Mouse (Mus musculus): ENCODE data around the gene Prkg1. TPM values are rescaled to one million over a fixed set of nuclear protein-coding genes. Genes with fewer than 3 reads are reported as not detected.
"Not testable (repeated sequence)": the region's sequence is repeated elsewhere in the genome, so short reads cannot be mapped to it uniquely, and the experiment has no call there.

The Prkg1 gene
- polyA plus RNA-seq, 1 experiment from 2014 or later, result 3.2 TPM

DNA sequence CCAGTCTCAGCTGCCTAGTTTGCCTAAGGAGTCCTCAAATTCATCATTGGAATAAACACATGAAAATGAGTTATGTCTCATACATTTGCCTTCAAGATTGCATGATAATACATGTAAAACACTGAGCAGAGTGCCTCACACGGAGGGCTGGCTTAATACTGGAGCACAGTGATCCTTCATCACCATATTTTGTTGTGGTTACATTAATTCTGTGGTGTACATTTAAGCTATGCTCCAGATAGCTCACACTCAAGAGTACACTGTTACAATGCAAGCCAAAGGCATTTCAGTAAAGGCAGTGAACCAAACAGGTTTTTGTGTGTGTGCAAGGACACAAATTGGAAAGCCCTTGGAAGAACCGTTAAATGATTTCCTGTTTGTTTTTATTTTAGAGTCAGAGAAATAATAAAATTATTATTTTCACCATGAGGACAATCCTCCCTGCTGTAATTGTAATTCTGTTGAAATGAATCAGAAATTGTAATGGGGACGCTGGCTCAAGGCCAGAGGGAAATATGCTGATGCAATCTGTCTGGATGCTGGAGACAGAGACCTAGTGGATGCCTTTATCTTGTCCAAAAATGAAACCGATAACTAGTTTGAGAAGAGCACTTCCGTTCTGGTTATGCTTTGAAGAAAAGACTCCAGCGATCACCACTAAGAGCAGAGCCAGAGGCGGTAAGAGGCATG lies 484.9 kb downstream of the Prkg1 start:
- Histone ChIP-seq H3K9me3 (ENCODE audit: control insufficient read depth, low read length) (no peaks in the 10 kb centered on the region), H3K36me3 (ENCODE audit: control insufficient read depth, insufficient read depth) (no peaks in the 10 kb centered on the region), H3K4me1 (replicated peaks; ENCODE audit: control insufficient read depth, insufficient read depth, low read length) (peaks cover 12% of the 10 kb centered on the region), H3K4me3 (replicated peaks; ENCODE audit: low read length) (no peak overlapping the region), H3K9ac (replicated peaks; ENCODE audit: low read depth, low read length) (no peak overlapping the region), H3K27ac (ENCODE audit: low read length) (no peak overlapping the region), H3K27me3 (replicated peaks; ENCODE audit: control insufficient read depth, insufficient read depth, low read length) (no peaks in the 10 kb centered on the region), H3K4me2 (ENCODE audit: low read length) (no peak overlapping the region)
- WGBS, result 57% methylated on average over 7 of the region's 7 CpGs
- ATAC-seq, result peak; percentile 66

DNA sequence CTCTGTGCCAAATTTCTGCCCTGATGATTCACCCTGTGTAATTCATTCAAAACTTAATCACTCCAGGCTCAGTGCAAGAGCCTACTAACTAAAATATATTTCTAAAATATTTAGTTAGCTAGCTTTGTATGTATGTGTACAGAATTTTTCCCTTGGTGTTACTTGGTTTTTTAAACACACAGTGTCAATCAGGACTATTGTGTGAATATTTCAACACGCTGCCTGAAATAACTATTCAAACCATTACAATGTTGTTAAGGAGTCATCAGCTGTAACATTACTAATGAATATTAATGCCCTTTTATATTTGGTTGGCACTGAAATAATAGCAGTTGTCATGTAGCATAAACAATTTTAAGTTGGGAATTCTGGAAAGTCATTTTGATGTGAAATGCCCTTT lies 502.4 kb downstream of the Prkg1 start:
- Histone ChIP-seq H3K36me3 (ENCODE audit: control insufficient read depth, insufficient read depth) (no peaks in the 10 kb centered on the region), H3K9me3 (ENCODE audit: control insufficient read depth, low read length) (no peaks in the 10 kb centered on the region), H3K27ac (ENCODE audit: low read length) (no peak overlapping the region), H3K9ac (replicated peaks; ENCODE audit: low read depth, low read length) (no peak overlapping the region), H3K4me1 (replicated peaks; ENCODE audit: control insufficient read depth, insufficient read depth, low read length) (no peaks in the 10 kb centered on the region; the same call in 1 of the 2 replicates), H3K4me3 (replicated peaks; ENCODE audit: low read length) (no peak overlapping the region), H3K4me2 (ENCODE audit: low read length) (no peak overlapping the region), H3K27me3 (replicated peaks; ENCODE audit: control insufficient read depth, insufficient read depth, low read length) (no peaks in the 10 kb centered on the region; the same call in 1 of the 2 replicates)
- ATAC-seq, result peak; percentile 67
- 20% methylated on average over 1 of the region's 1 CpGs for WGBS

- Histone ChIP-seq H3K27me3 (replicated peaks; ENCODE audit: control insufficient read depth, insufficient read depth, low read length) (no peaks in the 10 kb centered on the region; the same call in 1 of the 2 replicates), H3K9ac (replicated peaks; ENCODE audit: low read depth, low read length) (no peak overlapping the region), H3K27ac (ENCODE audit: low read length) (no peak overlapping the region), H3K4me1 (replicated peaks; ENCODE audit: control insufficient read depth, insufficient read depth, low read length) (no peaks in the 10 kb centered on the region; the same call in 1 of the 2 replicates), H3K4me2 (ENCODE audit: low read length) (no peak overlapping the region), H3K4me3 (replicated peaks; ENCODE audit: low read length) (no peak overlapping the region), H3K9me3 (ENCODE audit: control insufficient read depth, low read length) (no peaks in the 10 kb centered on the region), H3K36me3 (ENCODE audit: control insufficient read depth, insufficient read depth) (no peaks in the 10 kb centered on the region)
- ATAC-seq, result no peak
Measured at GRCm38 (mm10) chr19:31260494-31260893, 504.3 kb downstream of the Prkg1 start.

DNA sequence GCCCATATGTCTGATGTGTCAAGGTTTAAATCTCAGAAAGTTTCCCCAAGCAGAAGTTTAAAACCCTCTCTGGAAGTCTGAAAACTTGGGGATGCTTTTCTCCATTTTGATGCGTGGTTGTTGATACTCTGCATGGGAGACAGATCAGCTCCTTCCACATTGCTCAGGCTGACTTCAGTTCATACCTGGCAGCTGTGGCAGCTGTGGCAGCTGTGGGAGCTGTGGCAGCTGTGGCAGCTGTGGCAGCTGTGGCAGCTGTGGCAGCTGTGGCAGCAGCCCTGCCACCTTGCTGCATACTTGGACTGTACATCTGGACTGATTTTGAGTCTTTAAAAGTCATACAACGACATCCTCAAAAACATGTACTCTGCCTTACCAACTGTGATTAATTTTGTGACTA lies 509.1 kb downstream of the Prkg1 start:
- Histone ChIP-seq H3K9me3 (ENCODE audit: control insufficient read depth, low read length) (no peaks in the 10 kb centered on the region), H3K4me1 (replicated peaks; ENCODE audit: control insufficient read depth, insufficient read depth, low read length) (no peaks in the 10 kb centered on the region), H3K36me3 (ENCODE audit: control insufficient read depth, insufficient read depth) (no peaks in the 10 kb centered on the region), H3K9ac (replicated peaks; ENCODE audit: low read depth, low read length) (no peak overlapping the region), H3K4me3 (replicated peaks; ENCODE audit: low read length) (no peak overlapping the region), H3K27ac (ENCODE audit: low read length) (no peak overlapping the region), H3K27me3 (replicated peaks; ENCODE audit: control insufficient read depth, insufficient read depth, low read length) (no peaks in the 10 kb centered on the region), H3K4me2 (ENCODE audit: low read length) (no peak overlapping the region)
- no peak for ATAC-seq
- WGBS, result 82% methylated on average over 2 of the region's 2 CpGs

- Histone ChIP-seq H3K9me3 (ENCODE audit: control insufficient read depth, low read length) (no peaks in the 10 kb centered on the region), H3K4me1 (replicated peaks; ENCODE audit: control insufficient read depth, insufficient read depth, low read length) (no peaks in the 10 kb centered on the region), H3K9ac (replicated peaks; ENCODE audit: low read depth, low read length) (no peak overlapping the region), H3K4me3 (replicated peaks; ENCODE audit: low read length) (no peak overlapping the region), H3K36me3 (ENCODE audit: control insufficient read depth, insufficient read depth) (no peaks in the 10 kb centered on the region), H3K27ac (ENCODE audit: low read length) (no peak overlapping the region), H3K27me3 (replicated peaks; ENCODE audit: control insufficient read depth, insufficient read depth, low read length) (no peaks in the 10 kb centered on the region), H3K4me2 (ENCODE audit: low read length) (no peak overlapping the region)
- no peak for ATAC-seq
Measured at GRCm38 (mm10) chr19:31232410-31232809, 532.4 kb downstream of the Prkg1 start.

- no peak overlapping the region for H3K4me3 ChIP-seq (replicated peaks; ENCODE audit: low read length)
- ATAC-seq, result no peak
- no peak overlapping the region for H3K9ac ChIP-seq (replicated peaks; ENCODE audit: low read depth, low read length)
- 47% methylated on average over 3 of the region's 3 CpGs for WGBS
- no peak overlapping the region for H3K4me2 ChIP-seq (ENCODE audit: low read length)
- H3K27ac ChIP-seq (ENCODE audit: low read length), result no peak overlapping the region
- no peaks in the 10 kb centered on the region for H3K27me3 ChIP-seq (replicated peaks; ENCODE audit: control insufficient read depth, insufficient read depth, low read length)
- no peaks in the 10 kb centered on the region for H3K4me1 ChIP-seq (replicated peaks; ENCODE audit: control insufficient read depth, insufficient read depth, low read length)
- H3K36me3 ChIP-seq (ENCODE audit: control insufficient read depth, insufficient read depth), result no peaks in the 10 kb centered on the region
- H3K9me3 ChIP-seq (ENCODE audit: control insufficient read depth, low read length), result no peaks in the 10 kb centered on the region
Measured at GRCm38 (mm10) chr19:31228385-31228784, 536.4 kb downstream of the Prkg1 start.

DNA sequence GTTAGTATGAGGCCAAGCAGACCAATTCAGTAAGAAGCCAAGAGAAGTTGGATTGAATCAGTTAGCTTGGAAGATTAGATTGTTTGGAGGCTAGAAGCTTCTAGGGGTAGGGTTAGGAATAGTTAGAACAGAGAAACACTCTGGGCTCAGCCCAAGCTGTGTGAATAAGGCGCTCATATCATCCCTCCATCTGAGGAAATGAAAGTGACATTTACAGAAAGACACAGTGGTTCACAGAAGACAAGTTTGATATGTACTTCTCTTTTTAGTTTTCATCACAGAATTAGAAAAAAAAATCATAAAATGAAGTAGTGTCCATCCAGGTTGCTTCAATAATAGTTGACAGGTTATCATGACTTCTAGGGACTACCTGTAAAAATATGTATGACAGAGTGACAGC lies 541.4 kb downstream of the Prkg1 start:
- Histone ChIP-seq H3K4me1 (replicated peaks; ENCODE audit: control insufficient read depth, insufficient read depth, low read length) (no peaks in the 10 kb centered on the region), H3K9me3 (ENCODE audit: control insufficient read depth, low read length) (no peaks in the 10 kb centered on the region), H3K27ac (ENCODE audit: low read length) (no peak overlapping the region), H3K4me3 (replicated peaks; ENCODE audit: low read length) (no peak overlapping the region), H3K36me3 (ENCODE audit: control insufficient read depth, insufficient read depth) (no peaks in the 10 kb centered on the region), H3K9ac (replicated peaks; ENCODE audit: low read depth, low read length) (no peak overlapping the region), H3K27me3 (replicated peaks; ENCODE audit: control insufficient read depth, insufficient read depth, low read length) (no peaks in the 10 kb centered on the region), H3K4me2 (ENCODE audit: low read length) (no peak overlapping the region)
- 94% methylated on average over 1 of the region's 1 CpGs for WGBS
- no peak for ATAC-seq

- H3K9ac ChIP-seq (replicated peaks; ENCODE audit: low read depth, low read length); H3K9me3 ChIP-seq (ENCODE audit: control insufficient read depth, low read length); H3K4me3 ChIP-seq (replicated peaks; ENCODE audit: low read length); H3K4me1 ChIP-seq (replicated peaks; ENCODE audit: control insufficient read depth, insufficient read depth, low read length); H3K36me3 ChIP-seq (ENCODE audit: control insufficient read depth, insufficient read depth); H3K27me3 ChIP-seq (replicated peaks; ENCODE audit: control insufficient read depth, insufficient read depth, low read length); H3K4me2 ChIP-seq (ENCODE audit: low read length); H3K27ac ChIP-seq (ENCODE audit: low read length); ATAC-seq: not testable (repeated sequence)
- 89% methylated on average over 4 of the region's 4 CpGs for WGBS
Measured at GRCm38 (mm10) chr19:31219261-31219660, 545.6 kb downstream of the Prkg1 start.

- Histone ChIP-seq H3K4me3 (replicated peaks; ENCODE audit: low read length) (no peak overlapping the region), H3K36me3 (ENCODE audit: control insufficient read depth, insufficient read depth) (no peaks in the 10 kb centered on the region), H3K4me2 (ENCODE audit: low read length) (no peak overlapping the region), H3K9ac (replicated peaks; ENCODE audit: low read depth, low read length) (no peak overlapping the region), H3K9me3 (ENCODE audit: control insufficient read depth, low read length) (no peaks in the 10 kb centered on the region), H3K27ac (ENCODE audit: low read length) (no peak overlapping the region), H3K4me1 (replicated peaks; ENCODE audit: control insufficient read depth, insufficient read depth, low read length) (no peaks in the 10 kb centered on the region), H3K27me3 (replicated peaks; ENCODE audit: control insufficient read depth, insufficient read depth, low read length) (no peaks in the 10 kb centered on the region)
- WGBS, result 73% methylated on average over 3 of the region's 3 CpGs
- ATAC-seq, result no peak
Measured at GRCm38 (mm10) chr19:31210850-31211249, 554.0 kb downstream of the Prkg1 start.

DNA sequence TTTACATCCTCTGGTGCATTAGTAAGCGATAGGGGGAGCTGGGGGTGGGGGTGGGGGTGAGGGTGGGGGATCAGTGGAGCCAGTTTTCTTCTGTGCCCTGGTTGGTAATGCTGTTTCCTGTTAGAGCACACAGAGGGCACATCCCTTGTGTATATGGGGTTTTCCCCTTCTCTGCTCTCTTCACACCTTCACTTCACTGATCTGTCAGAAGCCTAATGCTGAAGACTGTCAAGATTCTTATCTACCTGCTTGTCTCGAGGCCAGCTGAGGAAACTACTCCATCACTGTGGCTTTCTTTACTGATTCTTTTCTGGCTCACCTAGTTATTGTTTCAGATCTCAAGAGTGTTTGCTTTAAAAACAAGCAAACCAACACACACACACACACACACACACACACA lies 554.4 kb downstream of the Prkg1 start:
- H3K4me2 ChIP-seq (ENCODE audit: low read length), result no peak overlapping the region
- no peaks in the 10 kb centered on the region for H3K9me3 ChIP-seq (ENCODE audit: control insufficient read depth, low read length)
- no peak overlapping the region for H3K27ac ChIP-seq (ENCODE audit: low read length)
- no peaks in the 10 kb centered on the region for H3K36me3 ChIP-seq (ENCODE audit: control insufficient read depth, insufficient read depth)
- H3K9ac ChIP-seq (replicated peaks; ENCODE audit: low read depth, low read length), result no peak overlapping the region
- no peak overlapping the region for H3K4me3 ChIP-seq (replicated peaks; ENCODE audit: low read length)
- 42% methylated on average over 2 of the region's 2 CpGs for WGBS
- no peak for ATAC-seq
- no peaks in the 10 kb centered on the region for H3K4me1 ChIP-seq (replicated peaks; ENCODE audit: control insufficient read depth, insufficient read depth, low read length)
- H3K27me3 ChIP-seq (replicated peaks; ENCODE audit: control insufficient read depth, insufficient read depth, low read length), result no peaks in the 10 kb centered on the region
